Mouse (Mus musculus) ES-Bruce4 (cell line): Measurements from ENCODE around the gene Pacrg. TPM values are rescaled to one million over a fixed set of nuclear protein-coding genes. Genes with fewer than 3 reads are reported as not detected.

Experiments
- H3K27ac ChIP-seq: 2 replicates; pipeline ENCODE4 v1.5.1; 2012; ENCODE audit warnings: low read length, inconsistent platforms; ENCODE audit not compliant: insufficient read depth
- H3K27me3 ChIP-seq: 2 replicates; pipeline ENCODE4 v1.6.1; 2012; ENCODE audit warnings: mild to moderate bottlenecking, low read length, inconsistent platforms; ENCODE audit not compliant: control insufficient read depth, poor library complexity, insufficient read depth, severe bottlenecking
- H3K36me3 ChIP-seq: 2 replicates; pipeline ENCODE4 v1.6.1; 2012; ENCODE audit warnings: inconsistent platforms, mild to moderate bottlenecking, low read length, moderate library complexity; ENCODE audit not compliant: control insufficient read depth, poor library complexity, insufficient read depth, severe bottlenecking
- H3K4me1 ChIP-seq: one replicate; pipeline ENCODE4 v1.8.1; 2011; ENCODE audit warnings: low read length; ENCODE audit not compliant: control insufficient read depth, insufficient read depth
- H3K4me3 ChIP-seq: 2 replicates; pipeline ENCODE4 v1.5.1; 2011; ENCODE audit warnings: low read depth, mild to moderate bottlenecking, low read length
- H3K9ac ChIP-seq: 2 replicates; pipeline ENCODE4 v1.6.1; 2012; ENCODE audit warnings: low read depth, mild to moderate bottlenecking, inconsistent platforms; ENCODE audit not compliant: poor library complexity, severe bottlenecking
- H3K9me3 ChIP-seq: replicated peaks from 2 replicates; pipeline ENCODE4 v1.6.1; 2012; ENCODE audit warnings: mild to moderate bottlenecking, low read length, inconsistent platforms; ENCODE audit not compliant: control insufficient read depth, poor library complexity, insufficient read depth, severe bottlenecking
- CTCF ChIP-seq: IDR thresholded peaks from one replicate; pipeline ENCODE4 v1.8.1; 2011; ENCODE audit warnings: low read depth, low read length
- EP300 ChIP-seq: IDR thresholded peaks from 2 replicates; pipeline ENCODE4 v1.6.1; 2011; ENCODE audit warnings: low read depth, low read length; ENCODE audit not compliant: insufficient read depth
- POLR2A ChIP-seq: IDR thresholded peaks from one replicate; pipeline ENCODE4 v1.8.1; 2011; ENCODE audit warnings: low read length; ENCODE audit not compliant: insufficient read depth
- polyA plus RNA-seq: library from polyadenylated mRNA; stranded (reverse); fragments of >200 nt; gene quantifications from 2 replicates; pipeline ENCODE4 v1.2.4, GENCODE M21; 2011; ENCODE audit warnings: low read depth; ENCODE audit not compliant: missing spikeins, insufficient read depth, insufficient read length

Pacrg gene
- polyA plus RNA-seq, 1 experiment: 0.54 TPM

DNA sequence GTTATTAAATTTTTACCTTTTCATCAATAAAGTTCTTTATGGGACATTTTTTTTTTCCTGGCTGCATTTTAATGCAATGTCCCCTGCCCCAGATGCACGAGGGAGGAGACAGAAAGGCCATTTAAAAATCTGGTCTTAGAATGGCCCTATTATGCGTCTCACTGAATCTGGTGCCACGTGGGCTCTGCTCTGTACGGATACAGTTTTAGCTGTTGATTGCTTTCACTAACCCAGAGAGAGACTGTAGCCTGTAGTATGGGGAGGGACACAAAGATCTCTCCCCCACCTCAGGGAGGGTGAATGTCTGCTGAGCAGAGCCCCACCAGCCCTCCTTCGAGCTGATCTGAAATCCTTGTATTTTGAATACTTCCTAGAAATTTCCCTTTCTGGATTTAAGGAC lies 441.2 kb downstream of the Pacrg start:
- Histone ChIP-seq H3K4me3 (no peak overlapping the region), H3K36me3 (no peaks in the 10 kb centered on the region), H3K27me3 (no peaks in the 10 kb centered on the region), H3K9ac (no peak overlapping the region), H3K27ac (no peak overlapping the region), H3K4me1 (no peaks in the 10 kb centered on the region), H3K9me3 (no peaks in the 10 kb centered on the region)
- no peak for TF ChIP-seq CTCF
- TF ChIP-seq EP300: no peak
- no peak for TF ChIP-seq POLR2A

DNA sequence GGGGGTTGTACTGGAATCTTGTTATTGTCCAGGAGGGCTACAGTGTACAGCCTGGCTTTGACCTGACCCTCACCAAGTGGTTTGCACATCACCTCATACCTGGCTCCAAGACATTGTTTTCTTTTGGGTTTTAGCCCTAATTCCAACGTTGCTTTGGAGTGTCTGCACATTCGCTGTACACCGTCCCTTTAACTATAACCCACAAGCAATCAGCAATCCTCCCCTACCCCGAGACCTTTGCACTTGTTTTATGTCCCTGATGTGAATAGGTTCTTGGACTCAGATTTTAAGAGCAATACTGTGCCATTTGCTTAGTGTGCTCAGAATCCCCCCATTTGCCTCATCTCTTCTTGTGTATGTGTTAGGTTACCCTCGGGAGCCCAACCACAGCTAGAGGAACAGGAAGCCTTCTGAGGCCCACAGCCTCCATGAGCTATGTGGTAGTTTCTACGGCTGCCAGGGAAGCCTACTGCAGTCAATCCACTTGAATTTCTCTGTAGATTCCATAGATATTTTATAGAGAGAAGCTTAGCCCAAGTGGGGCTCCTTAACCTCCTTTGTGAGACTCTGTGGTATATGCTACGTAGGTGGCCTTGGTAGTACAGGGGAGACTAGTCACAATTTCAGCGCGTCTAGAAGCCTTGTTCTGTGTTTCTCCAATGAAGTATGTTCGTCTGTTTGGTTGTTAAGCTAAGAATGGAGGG lies 442.0 kb downstream of the Pacrg start:
- no peaks in the 10 kb centered on the region for H3K4me1 ChIP-seq
- no peak overlapping the region for H3K9ac ChIP-seq
- no peaks in the 10 kb centered on the region for H3K9me3 ChIP-seq
- no peaks in the 10 kb centered on the region for H3K27me3 ChIP-seq
- H3K27ac ChIP-seq: no peak overlapping the region
- no peak for TF ChIP-seq EP300
- no peak for TF ChIP-seq POLR2A
- no peak for TF ChIP-seq CTCF
- no peaks in the 10 kb centered on the region for H3K36me3 ChIP-seq
- H3K4me3 ChIP-seq: no peak overlapping the region

DNA sequence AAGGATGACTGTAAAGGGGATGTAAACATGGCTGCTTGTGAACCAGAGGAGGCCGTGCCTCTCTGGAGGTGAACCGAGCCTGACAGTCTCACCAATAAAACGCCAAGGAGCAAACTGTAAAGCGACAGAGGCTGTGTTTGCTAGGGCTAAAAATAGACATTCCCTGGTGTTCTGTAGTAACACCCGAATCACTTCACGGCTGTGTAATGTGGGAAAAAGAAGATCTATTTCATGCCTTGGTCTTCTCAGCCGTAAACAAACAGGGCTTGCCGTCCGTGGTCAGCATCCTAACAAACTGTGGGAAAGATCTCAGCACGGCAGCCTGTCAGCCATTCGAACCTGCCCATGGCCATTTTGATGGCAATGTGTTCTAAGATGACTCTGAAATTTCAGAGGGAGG lies 442.8 kb downstream of the Pacrg start:
- Histone ChIP-seq H3K4me1 (no peaks in the 10 kb centered on the region), H3K9ac (no peak overlapping the region), H3K9me3 (no peaks in the 10 kb centered on the region), H3K27me3 (no peaks in the 10 kb centered on the region), H3K27ac (no peak overlapping the region), H3K4me3 (no peak overlapping the region), H3K36me3 (no peaks in the 10 kb centered on the region)
- TF ChIP-seq CTCF (no peak), EP300 (no peak), POLR2A (no peak)

DNA sequence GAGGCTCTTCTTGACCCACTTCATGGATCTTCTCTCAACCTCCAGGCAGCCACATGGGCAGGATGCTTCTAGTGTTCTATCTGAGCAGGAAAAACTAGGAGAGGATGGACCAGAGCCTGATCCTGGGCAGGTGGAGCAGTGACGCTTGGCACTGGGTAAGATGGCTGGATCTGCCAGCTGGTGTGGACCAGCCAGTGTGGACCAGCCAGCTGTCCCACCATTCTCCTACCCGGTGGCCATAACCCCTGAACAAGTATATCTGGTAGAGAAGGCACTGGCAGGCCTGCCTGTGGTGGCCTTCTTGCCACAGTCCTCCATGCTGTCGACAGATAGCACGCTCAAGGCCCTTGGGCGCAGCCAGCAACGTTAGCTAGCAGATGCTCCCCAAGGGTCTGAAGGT lies 443.2 kb downstream of the Pacrg start:
- Histone ChIP-seq H3K4me1 (no peaks in the 10 kb centered on the region), H3K4me3 (no peak overlapping the region), H3K9me3 (no peaks in the 10 kb centered on the region), H3K36me3 (no peaks in the 10 kb centered on the region), H3K27me3 (no peaks in the 10 kb centered on the region), H3K9ac (no peak overlapping the region), H3K27ac (no peak overlapping the region)
- no peak for TF ChIP-seq CTCF
- no peak for TF ChIP-seq POLR2A
- TF ChIP-seq EP300: no peak

DNA sequence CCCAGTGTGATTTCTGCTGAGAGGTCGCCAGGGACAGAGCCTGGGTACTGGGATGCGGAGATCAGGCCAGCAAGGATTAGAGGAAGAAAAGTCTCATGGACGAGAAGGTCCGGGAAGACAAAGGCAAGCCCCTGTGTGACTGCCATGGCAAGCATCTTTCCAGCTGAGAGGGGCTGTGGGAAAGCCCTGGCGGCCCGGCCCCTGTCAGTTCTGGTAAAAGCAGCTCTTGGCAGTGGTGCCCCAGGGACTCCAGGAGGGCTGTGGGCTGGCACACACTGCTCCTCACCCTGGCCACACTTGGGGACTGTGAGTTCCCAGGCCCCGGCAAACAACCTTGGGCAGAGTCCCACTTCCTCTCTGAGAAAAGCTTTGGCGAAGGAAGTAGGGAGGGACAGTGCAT lies 445.3 kb downstream of the Pacrg start:
- no peaks in the 10 kb centered on the region for H3K9me3 ChIP-seq
- H3K4me1 ChIP-seq: peaks cover 1% of the 10 kb centered on the region
- TF ChIP-seq CTCF: no peak
- TF ChIP-seq POLR2A: no peak
- no peak for TF ChIP-seq EP300
- H3K27ac ChIP-seq: no peak overlapping the region
- H3K9ac ChIP-seq: no peak overlapping the region
- no peaks in the 10 kb centered on the region for H3K27me3 ChIP-seq
- H3K4me3 ChIP-seq: no peak overlapping the region
- H3K36me3 ChIP-seq: no peaks in the 10 kb centered on the region

DNA sequence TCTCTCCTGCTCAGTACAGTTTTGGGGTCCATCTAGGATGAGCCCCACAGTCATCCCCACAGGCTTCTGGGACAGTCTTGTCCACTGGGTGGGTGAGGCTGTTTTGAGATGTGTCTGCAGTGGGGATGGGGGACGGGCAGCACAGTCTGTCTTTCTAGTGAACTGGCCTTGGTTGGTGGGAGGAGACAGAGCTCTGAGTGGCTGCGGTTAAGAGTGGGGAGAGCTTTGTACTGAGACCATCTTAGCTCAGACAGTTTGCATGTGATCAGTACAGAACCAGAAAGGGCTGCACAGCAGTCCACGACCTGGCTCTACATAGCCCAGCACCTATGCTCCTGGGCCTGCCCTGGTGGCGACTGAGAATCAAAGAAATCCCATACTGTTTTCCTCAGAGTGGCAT lies 446.3 kb downstream of the Pacrg start:
- no peaks in the 10 kb centered on the region for H3K27me3 ChIP-seq
- H3K9me3 ChIP-seq: no peaks in the 10 kb centered on the region
- H3K27ac ChIP-seq: no peak overlapping the region
- no peak for TF ChIP-seq EP300
- no peak for TF ChIP-seq POLR2A
- TF ChIP-seq CTCF: no peak
- H3K36me3 ChIP-seq: no peaks in the 10 kb centered on the region
- H3K4me1 ChIP-seq: peaks cover 1% of the 10 kb centered on the region
- H3K4me3 ChIP-seq: no peak overlapping the region
- H3K9ac ChIP-seq: no peak overlapping the region
